Mouse (Mus musculus): ENCODE results near the gene Vsx2.

DNA sequence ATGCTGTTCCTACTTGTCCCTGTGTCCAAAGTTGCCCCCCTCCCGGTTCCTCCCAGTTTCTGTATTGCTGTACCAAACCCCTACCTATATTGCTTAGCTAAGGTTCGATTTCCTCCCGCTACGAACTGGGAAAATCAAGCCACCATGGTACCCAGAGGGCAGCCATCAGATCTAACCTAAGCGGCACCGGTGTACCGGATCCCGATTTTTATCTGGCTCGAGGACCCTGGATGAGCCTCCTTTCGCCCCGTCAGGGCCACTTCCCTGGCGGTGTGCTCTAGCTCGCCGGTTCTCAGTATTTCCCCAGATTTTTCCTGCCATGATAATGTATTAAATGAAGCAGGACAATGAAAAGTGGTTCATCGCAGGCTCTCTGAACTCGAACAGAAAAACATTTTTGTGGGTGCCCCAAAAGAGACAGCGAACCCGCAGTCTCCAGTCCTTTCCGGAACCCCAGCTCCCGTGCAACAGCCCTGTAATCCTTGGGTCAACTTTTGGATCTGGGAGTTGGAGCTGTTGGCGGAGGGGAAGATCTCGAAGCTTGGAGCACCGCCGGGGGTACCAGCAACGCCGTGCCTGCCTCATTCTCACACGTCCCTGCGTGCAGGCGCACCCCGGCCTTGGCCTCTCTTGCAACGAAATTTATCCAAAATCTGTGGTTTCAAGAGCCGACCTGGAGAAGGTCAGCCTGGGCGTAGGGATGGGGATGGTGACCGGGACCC lies 1.3 kb downstream of the Vsx2 start:
- no peak for TF ChIP-seq POLR2A (IDR thresholded peaks at IDR 0.05; ENCODE audit: low read depth, low read length)
- no peak for TF ChIP-seq CTCF (IDR thresholded peaks at IDR 0.05; ENCODE audit: extremely low read depth, insufficient read depth, insufficient read length, insufficient replicate concordance)

Measured in spleen, adult 2 months (tissue).